Mouse (Mus musculus): ENCODE data around the gene Pank4. TPM values are rescaled to one million over a fixed set of nuclear protein-coding genes. Genes with fewer than 3 reads are reported as not detected.

Pank4 gene
- polyA plus RNA-seq, 1 experiment from 2014 or later = 43.9 TPM

- Histone ChIP-seq H3K4me1 (ENCODE audit: control insufficient read depth, insufficient read depth, low read length) (peaks cover 15% of the 10 kb centered on the region), H3K4me2 (replicated peaks; ENCODE audit: low read depth, low read length) (no peak overlapping the region), H3K27me3 (ENCODE audit: control insufficient read depth, insufficient read depth, low read length) (0 out of 2 replicates have a peak, but pooled peaks cover 3% of the 10 kb centered on the region), H3K27ac (ENCODE audit: low read depth, low read length) (no peak overlapping the region), H3K9me3 (ENCODE audit: control insufficient read depth, low read length) (no peaks in the 10 kb centered on the region), H3K4me3 (ENCODE audit: low read length) (no peak overlapping the region), H3K36me3 (ENCODE audit: control insufficient read depth, insufficient read depth, low read length) (no peaks in the 10 kb centered on the region), H3K9ac (ENCODE audit: low read depth, low read length) (no peak overlapping the region)
- ATAC-seq (ENCODE audit: low FRiP score, low TSS enrichment) = no peak
- 76% methylated on average over 11 of the region's 11 CpGs for WGBS
These were observed 53.4 kb downstream of the Pank4 start for GRCm38 (mm10) chr4:155017253-155017878.

- Histone ChIP-seq H3K4me2 (replicated peaks; ENCODE audit: low read depth, low read length) (no peak overlapping the region), H3K9ac (ENCODE audit: low read depth, low read length) (no peak overlapping the region), H3K27me3 (ENCODE audit: control insufficient read depth, insufficient read depth, low read length) (0 out of 2 replicates have a peak, but pooled peaks cover 3% of the 10 kb centered on the region), H3K9me3 (ENCODE audit: control insufficient read depth, low read length) (no peaks in the 10 kb centered on the region), H3K36me3 (ENCODE audit: control insufficient read depth, insufficient read depth, low read length) (no peaks in the 10 kb centered on the region), H3K4me3 (ENCODE audit: low read length) (no peak overlapping the region), H3K27ac (ENCODE audit: low read depth, low read length) (no peak overlapping the region), H3K4me1 (ENCODE audit: control insufficient read depth, insufficient read depth, low read length) (peaks cover 15% of the 10 kb centered on the region)
- 65% methylated on average over 8 of the region's 8 CpGs for WGBS
- ATAC-seq (ENCODE audit: low FRiP score, low TSS enrichment) = no peak
These were observed 54.1 kb downstream of the Pank4 start for GRCm38 (mm10) chr4:155018066-155018465.

GRCm38 (mm10) chr4:155018601-155019335, 54.8 kb downstream of the Pank4 start:
- Histone ChIP-seq H3K4me1 (ENCODE audit: control insufficient read depth, insufficient read depth, low read length) (peaks cover 15% of the 10 kb centered on the region), H3K4me3 (ENCODE audit: low read length) (no peak overlapping the region), H3K27me3 (ENCODE audit: control insufficient read depth, insufficient read depth, low read length) (0 out of 2 replicates have a peak, but pooled peaks cover 3% of the 10 kb centered on the region), H3K9ac (ENCODE audit: low read depth, low read length) (no peak overlapping the region), H3K9me3 (ENCODE audit: control insufficient read depth, low read length) (no peaks in the 10 kb centered on the region), H3K4me2 (replicated peaks; ENCODE audit: low read depth, low read length) (peak overlapping the region; percentile 17), H3K27ac (ENCODE audit: low read depth, low read length) (no peak overlapping the region), H3K36me3 (ENCODE audit: control insufficient read depth, insufficient read depth, low read length) (no peaks in the 10 kb centered on the region)
- 5% methylated on average over 15 of the region's 15 CpGs for WGBS
- ATAC-seq (ENCODE audit: low FRiP score, low TSS enrichment) = peak; percentile 56

- no peak overlapping the region for H3K27ac ChIP-seq (ENCODE audit: low read depth, low read length)
These were observed 55.5 kb downstream of the Pank4 start for GRCm38 (mm10) chr4:155019336-155019847.

GRCm38 (mm10) chr4:155020141-155020540, 56.2 kb downstream of the Pank4 start:
- H3K4me3 ChIP-seq (ENCODE audit: low read length) = no peak overlapping the region
- no peak overlapping the region for H3K9ac ChIP-seq (ENCODE audit: low read depth, low read length)
- no peak for ATAC-seq (ENCODE audit: low FRiP score, low TSS enrichment)
- no peak overlapping the region for H3K27ac ChIP-seq (ENCODE audit: low read depth, low read length)
- H3K4me1 ChIP-seq (ENCODE audit: control insufficient read depth, insufficient read depth, low read length) = peaks cover 15% of the 10 kb centered on the region
- no peaks in the 10 kb centered on the region for H3K36me3 ChIP-seq (ENCODE audit: control insufficient read depth, insufficient read depth, low read length)
- H3K9me3 ChIP-seq (ENCODE audit: control insufficient read depth, low read length) = no peaks in the 10 kb centered on the region
- H3K27me3 ChIP-seq (ENCODE audit: control insufficient read depth, insufficient read depth, low read length) = no peaks in the 10 kb centered on the region
- H3K4me2 ChIP-seq (replicated peaks; ENCODE audit: low read depth, low read length) = no peak overlapping the region
- WGBS = 59% methylated on average over 1 of the region's 1 CpGs

More at GRCm38 (mm10) chr4:155019336-155019847, 55.5 kb downstream of the Pank4 start:
- Histone ChIP-seq H3K4me3 (ENCODE audit: low read length) (no peak overlapping the region), H3K27me3 (ENCODE audit: control insufficient read depth, insufficient read depth, low read length) (no peaks in the 10 kb centered on the region), H3K4me1 (ENCODE audit: control insufficient read depth, insufficient read depth, low read length) (peaks cover 15% of the 10 kb centered on the region), H3K36me3 (ENCODE audit: control insufficient read depth, insufficient read depth, low read length) (no peaks in the 10 kb centered on the region), H3K9me3 (ENCODE audit: control insufficient read depth, low read length) (no peaks in the 10 kb centered on the region), H3K9ac (ENCODE audit: low read depth, low read length) (no peak overlapping the region), H3K4me2 (replicated peaks; ENCODE audit: low read depth, low read length) (peak overlapping the region; percentile 17)
- 0% methylated on average over 10 of the region's 10 CpGs for WGBS
- no peak; the same call in 1 of the 2 replicates for ATAC-seq (ENCODE audit: low FRiP score, low TSS enrichment)

- Histone ChIP-seq H3K4me2 (replicated peaks; ENCODE audit: low read depth, low read length) (no peak overlapping the region), H3K4me3 (ENCODE audit: low read length) (no peak overlapping the region), H3K9me3 (ENCODE audit: control insufficient read depth, low read length) (no peaks in the 10 kb centered on the region), H3K4me1 (ENCODE audit: control insufficient read depth, insufficient read depth, low read length) (peaks cover 15% of the 10 kb centered on the region), H3K27ac (ENCODE audit: low read depth, low read length) (no peak overlapping the region), H3K36me3 (ENCODE audit: control insufficient read depth, insufficient read depth, low read length) (no peaks in the 10 kb centered on the region), H3K9ac (ENCODE audit: low read depth, low read length) (no peak overlapping the region), H3K27me3 (ENCODE audit: control insufficient read depth, insufficient read depth, low read length) (no peaks in the 10 kb centered on the region)
- WGBS = 52% methylated on average over 9 of the region's 9 CpGs
- ATAC-seq (ENCODE audit: low FRiP score, low TSS enrichment) = no peak
These were observed 56.9 kb downstream of the Pank4 start for GRCm38 (mm10) chr4:155020813-155021212.

- Histone ChIP-seq H3K9ac (ENCODE audit: low read depth, low read length) (no peak overlapping the region), H3K4me1 (ENCODE audit: control insufficient read depth, insufficient read depth, low read length) (peaks cover 15% of the 10 kb centered on the region), H3K36me3 (ENCODE audit: control insufficient read depth, insufficient read depth, low read length) (no peaks in the 10 kb centered on the region), H3K9me3 (ENCODE audit: control insufficient read depth, low read length) (0 out of 2 replicates have a peak, but pooled peaks cover 2% of the 10 kb centered on the region), H3K27ac (ENCODE audit: low read depth, low read length) (no peak overlapping the region), H3K27me3 (ENCODE audit: control insufficient read depth, insufficient read depth, low read length) (no peaks in the 10 kb centered on the region), H3K4me3 (ENCODE audit: low read length) (no peak overlapping the region), H3K4me2 (replicated peaks; ENCODE audit: low read depth, low read length) (no peak overlapping the region)
- no peak for ATAC-seq (ENCODE audit: low FRiP score, low TSS enrichment)
- 69% methylated on average over 7 of the region's 7 CpGs for WGBS
These were observed 58.4 kb downstream of the Pank4 start for GRCm38 (mm10) chr4:155022228-155022855.

- WGBS = 88% methylated on average over 11 of the region's 11 CpGs
- H3K4me2 ChIP-seq (replicated peaks; ENCODE audit: low read depth, low read length) = no peak overlapping the region
- no peak overlapping the region for H3K4me3 ChIP-seq (ENCODE audit: low read length)
- H3K27ac ChIP-seq (ENCODE audit: low read depth, low read length) = no peak overlapping the region
- no peaks in the 10 kb centered on the region for H3K36me3 ChIP-seq (ENCODE audit: control insufficient read depth, insufficient read depth, low read length)
- no peaks in the 10 kb centered on the region for H3K27me3 ChIP-seq (ENCODE audit: control insufficient read depth, insufficient read depth, low read length)
- H3K9me3 ChIP-seq (ENCODE audit: control insufficient read depth, low read length) = 0 out of 2 replicates have a peak, but pooled peaks cover 2% of the 10 kb centered on the region
- no peak for ATAC-seq (ENCODE audit: low FRiP score, low TSS enrichment)
- H3K9ac ChIP-seq (ENCODE audit: low read depth, low read length) = no peak overlapping the region
- H3K4me1 ChIP-seq (ENCODE audit: control insufficient read depth, insufficient read depth, low read length) = peaks cover 6% of the 10 kb centered on the region; the same call in 1 of the 2 replicates
These were observed 60.5 kb downstream of the Pank4 start for GRCm38 (mm10) chr4:155024170-155025010.
